Mouse (Mus musculus) G1E (cell line): ENCODE data around the gene Gm17190.

ENCODE experiments used
- CTCF ChIP-seq: IDR thresholded peaks from 2 replicates; pipeline ENCODE4 v1.5.1; 2012; ENCODE audit warnings: low read depth, low read length, inconsistent platforms, mixed read lengths
- GATA1 ChIP-seq: IDR thresholded peaks from 2 replicates; pipeline ENCODE4 v1.6.1; 2012; ENCODE audit warnings: borderline replicate concordance, low read length, inconsistent platforms, mixed read lengths
- POLR2AphosphoS5 ChIP-seq: IDR thresholded peaks from 2 replicates; pipeline ENCODE4 v1.6.1; 2012; ENCODE audit warnings: low read depth, low read length, inconsistent platforms; ENCODE audit not compliant: insufficient replicate concordance
- TAL1 ChIP-seq: conservative IDR thresholded peaks from 2 replicates; pipeline ENCODE4 v1.6.1; 2012; ENCODE audit warnings: low read depth, low read length, inconsistent platforms, mixed read lengths

- TF ChIP-seq CTCF (no peak), GATA1 (no peak), POLR2AphosphoS5 (no peak), TAL1 (no peak)
These were observed 44.8 kb downstream of the Gm17190 start for GRCm38 (mm10) chr13:96126669-96127068.
